Mouse (Mus musculus) cerebellum, adult (tissue): ENCODE measurements around the gene Eefsec.

ENCODE experiments used
- ATAC-seq: cut with Nextera tagmentation; 2 replicates; pipeline ENCODE4 v1.9.2; 2017; ENCODE audit warnings: mild to moderate bottlenecking, moderate library complexity, mixed read lengths; ENCODE audit not compliant: insufficient number of reproducible peaks, low FRiP score, low TSS enrichment

Gene Eefsec

GRCm38 (mm10) chr6:88446063-88447002, at the start of gene Eefsec:
Eefsec (minus strand) TSS chr6:88446539.
- peak; percentile 92 for ATAC-seq

DNA sequence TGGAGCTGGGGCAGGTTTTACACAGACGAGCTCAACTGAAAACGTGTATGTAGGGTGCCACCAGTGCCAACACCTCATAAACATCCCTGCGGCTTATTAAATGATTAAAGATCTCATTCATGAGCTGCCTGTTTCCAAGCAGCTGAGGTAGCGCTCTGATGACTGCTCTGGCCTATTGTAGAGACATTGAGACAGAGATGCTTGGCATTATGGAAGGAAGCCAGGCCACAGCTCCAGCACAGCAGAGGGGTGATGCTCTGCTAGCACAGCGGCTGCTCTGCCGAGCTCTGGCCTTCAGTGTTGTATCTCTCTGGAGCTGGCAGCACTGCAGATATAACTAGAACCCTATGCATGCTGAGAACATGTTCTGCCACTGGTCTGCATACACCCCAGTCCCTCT, 47.4 kb upstream of the Eefsec start:
- ATAC-seq, result no peak

DNA sequence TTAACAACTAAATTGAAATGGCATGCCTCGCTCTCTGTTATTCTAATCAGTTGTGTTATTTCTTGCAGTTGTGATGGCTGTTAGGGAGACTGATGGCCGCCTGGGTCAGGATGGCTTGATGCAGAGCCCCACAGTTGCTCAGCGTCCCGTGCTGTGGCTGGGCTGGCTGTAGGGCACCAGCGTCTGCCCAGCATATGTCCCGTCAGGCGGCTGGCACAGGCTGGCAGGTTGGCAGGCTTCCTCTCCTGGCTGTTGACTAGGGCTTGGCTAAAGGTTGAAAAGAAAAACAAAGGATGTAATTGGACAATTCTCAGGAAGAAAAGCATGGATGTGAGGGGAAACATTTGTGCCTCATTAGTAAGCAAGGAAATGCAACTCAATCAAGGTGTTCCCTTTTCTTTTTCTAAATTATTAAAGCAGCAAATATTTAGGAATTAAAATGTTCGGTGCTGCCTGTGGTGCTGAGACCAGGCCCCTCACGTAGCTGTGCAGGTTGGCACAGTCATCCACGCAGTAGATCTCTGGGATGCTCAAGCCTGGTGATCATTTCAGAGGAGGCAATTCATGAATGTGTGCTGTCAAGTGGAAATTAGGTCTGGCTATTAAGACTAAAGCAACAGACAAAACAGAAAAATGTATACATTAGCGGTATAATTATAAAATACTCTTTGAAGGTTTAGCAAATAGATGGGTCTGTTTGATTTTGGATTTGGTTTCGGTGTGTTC, 44.5 kb upstream of the Eefsec start:
- peak; percentile 91 for ATAC-seq

DNA sequence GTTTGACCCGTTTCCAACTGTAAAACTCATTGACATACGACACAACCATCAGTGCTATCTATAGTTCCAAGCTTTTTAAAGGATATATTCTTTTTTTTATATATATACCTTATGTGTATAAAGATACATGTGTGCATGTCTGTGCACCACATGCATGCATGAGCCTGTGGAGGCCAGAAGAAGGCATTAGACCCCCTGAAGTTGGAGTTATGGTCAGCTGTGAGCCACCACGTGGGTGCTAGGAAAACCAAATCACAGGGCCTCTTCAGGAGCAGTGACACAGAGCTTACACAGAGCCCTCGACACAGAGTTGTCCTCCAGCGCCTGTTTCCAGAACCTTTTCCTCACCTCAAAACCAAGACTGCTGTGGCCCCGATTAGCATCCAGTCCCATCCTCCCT, 43.5 kb upstream of the Eefsec start:
- ATAC-seq, result no peak

DNA sequence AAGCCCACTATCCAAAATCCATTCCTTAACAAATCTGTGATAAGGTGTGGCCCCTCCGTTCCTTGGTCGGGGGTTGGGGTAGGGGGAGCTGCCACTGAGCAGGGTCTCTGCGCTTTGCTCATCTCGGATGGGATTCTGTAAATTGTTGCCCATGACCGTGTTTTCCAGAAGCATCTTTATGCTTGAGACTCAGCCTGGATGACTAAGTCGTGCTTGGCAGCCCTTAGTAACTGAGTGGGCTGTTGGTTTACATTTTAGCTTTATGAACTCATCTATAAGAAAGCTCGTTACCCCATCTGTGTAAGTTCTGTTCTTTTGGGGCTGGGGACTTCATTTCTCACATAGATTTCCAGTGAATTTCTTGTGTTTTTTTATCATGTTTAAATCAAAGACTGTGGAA, 42.7 kb upstream of the Eefsec start:
- no peak for ATAC-seq

- ATAC-seq, result no peak
Observed at GRCm38 (mm10) chr6:88486893-88487292, 40.6 kb upstream of the Eefsec start.

DNA sequence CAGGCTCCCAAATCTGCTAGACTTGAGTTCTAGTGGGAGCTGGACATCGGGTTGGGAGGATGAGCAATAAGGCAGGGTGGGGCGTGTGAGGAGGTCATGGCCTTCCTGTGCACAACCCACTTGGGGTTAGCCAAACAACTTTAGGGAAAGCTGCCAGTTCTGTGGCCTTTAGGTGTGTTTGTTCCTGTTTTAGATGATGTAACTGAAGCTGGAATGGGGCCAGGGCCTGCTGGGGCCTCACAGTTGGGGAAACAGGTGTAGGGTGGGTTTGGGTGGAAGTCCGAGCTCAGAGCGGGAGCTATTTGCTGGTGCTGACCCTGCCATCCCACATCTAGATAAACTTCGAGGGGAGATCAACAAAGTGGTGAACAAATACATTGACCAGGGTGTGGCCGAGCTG, 39.0 kb upstream of the Eefsec start:
- no peak for ATAC-seq

- no peak for ATAC-seq
Observed at GRCm38 (mm10) chr6:88483913-88484312, 37.6 kb upstream of the Eefsec start.

- peak; percentile 79 for ATAC-seq
Observed at GRCm38 (mm10) chr6:88483111-88483510, 36.8 kb upstream of the Eefsec start.

GRCm38 (mm10) chr6:88480421-88480820, 34.1 kb upstream of the Eefsec start:
- no peak for ATAC-seq

GRCm38 (mm10) chr6:88469878-88470277, 23.5 kb upstream of the Eefsec start:
- ATAC-seq, result no peak

DNA sequence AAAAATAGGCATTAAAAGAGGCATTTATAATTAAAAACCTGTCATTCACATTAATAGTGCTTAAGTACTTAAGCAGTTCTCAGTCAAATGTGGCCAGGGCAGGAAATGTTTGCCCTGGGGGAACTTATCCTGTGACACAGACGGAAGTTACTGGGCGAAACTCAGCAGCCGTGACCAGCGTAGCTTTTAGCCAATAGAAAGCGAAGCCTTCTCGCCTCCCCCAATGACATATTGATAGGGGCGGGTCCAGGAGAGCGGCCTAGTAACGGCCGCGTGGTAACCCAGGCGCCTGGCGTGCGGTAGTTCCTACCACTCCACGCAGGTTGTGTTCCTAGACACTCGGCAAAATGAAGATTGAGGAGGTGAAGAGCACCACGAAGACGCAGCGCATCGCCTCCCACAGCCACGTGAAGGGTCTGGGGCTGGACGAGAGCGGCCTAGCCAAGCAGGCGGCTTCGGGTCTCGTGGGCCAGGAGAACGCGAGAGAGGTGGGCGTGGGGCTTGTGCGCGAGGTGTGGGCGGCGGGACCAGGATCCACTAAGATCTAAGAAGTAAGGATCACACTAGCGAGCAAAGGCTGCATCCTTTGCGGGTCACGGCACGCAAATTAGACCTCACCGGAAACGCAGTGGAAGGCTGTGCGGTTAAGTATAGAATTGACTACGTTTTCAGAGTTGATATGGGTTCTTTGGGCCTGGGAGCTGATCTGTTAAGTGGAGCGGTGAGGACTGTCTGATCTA, 19.0 kb upstream of the Eefsec start, which contains the start of gene Ruvbl1:
TSS of gene Ruvbl1 (plus strand) at position 229 of the 740 bp plus-strand sequence.
- ATAC-seq, result peak; percentile 99

- no peak for ATAC-seq
Observed at GRCm38 (mm10) chr6:88454545-88454944, 8.2 kb upstream of the Eefsec start.

DNA sequence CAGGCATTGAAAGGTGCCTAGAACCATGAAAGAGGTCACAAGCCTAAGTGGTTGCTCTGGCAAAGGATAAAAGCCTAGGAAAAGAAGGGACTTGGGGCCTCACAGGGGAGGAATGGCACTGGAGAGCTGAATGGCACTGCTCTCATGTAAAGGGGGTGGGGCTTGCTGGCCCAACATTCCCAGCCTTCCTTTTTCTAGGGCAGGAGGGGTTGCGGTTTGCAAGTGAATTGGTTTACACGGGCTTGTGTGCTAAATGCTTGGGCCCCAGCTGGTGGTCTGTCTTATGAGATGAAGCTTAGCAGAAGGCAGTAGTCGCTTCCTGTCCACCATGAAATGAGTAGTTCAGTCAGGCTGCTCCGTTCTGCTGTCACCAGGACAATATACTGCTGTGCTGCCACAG, 1.1 kb upstream of the Eefsec start:
- no peak for ATAC-seq

GRCm38 (mm10) chr6:88445661-88446060, 678 bp downstream of the Eefsec start:
- ATAC-seq, result no peak

- ATAC-seq, result no peak
Observed at GRCm38 (mm10) chr6:88444076-88444750, 2.1 kb downstream of the Eefsec start.

DNA sequence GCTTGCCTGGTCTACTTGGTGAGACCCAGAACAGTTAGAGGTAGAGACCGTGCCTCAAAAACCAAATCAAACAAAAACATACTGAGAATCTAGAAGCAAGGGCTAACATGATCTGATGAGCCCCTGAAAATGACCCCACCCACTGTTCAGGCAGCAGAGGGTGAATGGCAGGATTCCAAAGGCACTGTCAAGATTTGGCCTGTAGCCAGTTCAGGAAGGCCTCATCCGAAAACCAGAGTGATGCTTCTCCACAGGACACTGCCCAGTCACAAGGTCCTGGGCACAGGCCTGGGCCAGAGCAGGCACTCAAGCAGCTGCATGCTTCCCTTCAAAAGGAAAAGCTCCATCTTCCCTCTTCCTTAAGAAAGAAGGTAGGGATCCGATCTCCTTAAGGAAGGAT, 2.9 kb downstream of the Eefsec start:
- no peak for ATAC-seq

- no peak for ATAC-seq
Observed at GRCm38 (mm10) chr6:88442551-88442950, 3.8 kb downstream of the Eefsec start.

- ATAC-seq, result no peak
Observed at GRCm38 (mm10) chr6:88439056-88439455, 7.3 kb downstream of the Eefsec start.

GRCm38 (mm10) chr6:88435609-88436008, 10.7 kb downstream of the Eefsec start:
- ATAC-seq, result no peak
